Mouse (Mus musculus): ENCODE results near the gene Olfr692.
"Not testable (repeated sequence)": the region's sequence is repeated elsewhere in the genome, so short reads cannot be mapped to it uniquely, and the experiment has no call there.

Gene Olfr692

GRCm38 (mm10) chr7:105367930-105368329 is at the start of gene Olfr692:
Gene Olfr692, plus strand, starts transcription at chr7:105368230.
- DNase-seq (ENCODE audit: low spot score in 2 of 2) = no peak

- no peak for DNase-seq (ENCODE audit: low spot score in 2 of 2)
These were observed 42.7 kb upstream of the Olfr692 start for GRCm38 (mm10) chr7:105325302-105325701.

GRCm38 (mm10) chr7:105334004-105334403 is 34.0 kb upstream of the Olfr692 start, which contains the start of gene Olfr690:
Gene Olfr690, minus strand, starts transcription at chr7:105334104.
- no peak for DNase-seq (ENCODE audit: low spot score in 2 of 2)

- DNase-seq (ENCODE audit: low spot score in 2 of 2) = no peak
These were observed 25.9 kb upstream of the Olfr692 start, which contains the start of gene Olfr691 for GRCm38 (mm10) chr7:105342170-105342569. Gene Olfr691, minus strand, starts transcription at chr7:105342270.

GRCm38 (mm10) chr7:105342752-105343151 is 25.3 kb upstream of the Olfr692 start:
- no peak for DNase-seq (ENCODE audit: low spot score in 2 of 2)

- not testable (repeated sequence) for DNase-seq (ENCODE audit: low spot score in 2 of 2)
These were observed 12.0 kb upstream of the Olfr692 start for GRCm38 (mm10) chr7:105356064-105356463.

- DNase-seq (ENCODE audit: low spot score in 2 of 2) = not testable (repeated sequence)
These were observed 11.5 kb upstream of the Olfr692 start for GRCm38 (mm10) chr7:105356487-105356886.

GRCm38 (mm10) chr7:105361713-105362112 is 6.3 kb upstream of the Olfr692 start:
- no peak for DNase-seq (ENCODE audit: low spot score in 2 of 2)

- no peak for DNase-seq (ENCODE audit: low spot score in 2 of 2)
These were observed 762 bp upstream of the Olfr692 start for GRCm38 (mm10) chr7:105367268-105367667.

- DNase-seq (ENCODE audit: low spot score in 2 of 2) = no peak
These were observed 491 bp downstream of the Olfr692 start for GRCm38 (mm10) chr7:105368521-105368920.

GRCm38 (mm10) chr7:105372912-105373311 is 4.9 kb downstream of the Olfr692 start:
- no peak for DNase-seq (ENCODE audit: low spot score in 2 of 2)

GRCm38 (mm10) chr7:105373509-105373908 is 5.5 kb downstream of the Olfr692 start:
- no peak for DNase-seq (ENCODE audit: low spot score in 2 of 2)

GRCm38 (mm10) chr7:105373976-105374375 is 5.9 kb downstream of the Olfr692 start:
- DNase-seq (ENCODE audit: low spot score in 2 of 2) = no peak

- DNase-seq (ENCODE audit: low spot score in 2 of 2) = no peak
These were observed 6.8 kb downstream of the Olfr692 start, which contains the start of gene Gm5901 for GRCm38 (mm10) chr7:105374866-105375265. Gene Gm5901, plus strand, starts transcription at chr7:105375038.

GRCm38 (mm10) chr7:105380329-105380728 is 12.3 kb downstream of the Olfr692 start:
- DNase-seq (ENCODE audit: low spot score in 2 of 2) = no peak

GRCm38 (mm10) chr7:105387696-105388095 is 19.7 kb downstream of the Olfr692 start:
- DNase-seq (ENCODE audit: low spot score in 2 of 2) = no peak

GRCm38 (mm10) chr7:105390236-105390635 is 22.2 kb downstream of the Olfr692 start:
- DNase-seq (ENCODE audit: low spot score in 2 of 2) = no peak

- no peak for DNase-seq (ENCODE audit: low spot score in 2 of 2)
These were observed 26.6 kb downstream of the Olfr692 start for GRCm38 (mm10) chr7:105394606-105395005.

GRCm38 (mm10) chr7:105395131-105395820 is 27.2 kb downstream of the Olfr692 start:
- DNase-seq (ENCODE audit: low spot score in 2 of 2) = no peak

- no peak for DNase-seq (ENCODE audit: low spot score in 2 of 2)
These were observed 28.1 kb downstream of the Olfr692 start for GRCm38 (mm10) chr7:105396126-105396525.

- DNase-seq (ENCODE audit: low spot score in 2 of 2) = no peak
These were observed 31.3 kb downstream of the Olfr692 start for GRCm38 (mm10) chr7:105399058-105399934.

GRCm38 (mm10) chr7:105399935-105400624 is 32.0 kb downstream of the Olfr692 start, which contains the start of gene Fam160a2:
Gene Fam160a2, minus strand, starts transcription at chr7:105400054.
- peak; percentile 99 to 100 for DNase-seq (ENCODE audit: low spot score in 2 of 2)

All from frontal cortex, postnatal 14 days (tissue).